Mouse (Mus musculus): ENCODE results near the gene P2ry14.
"Not testable (repeated sequence)": the region's sequence is repeated elsewhere in the genome, so short reads cannot be mapped to it uniquely, and the experiment has no call there.

Gene P2ry14

DNA sequence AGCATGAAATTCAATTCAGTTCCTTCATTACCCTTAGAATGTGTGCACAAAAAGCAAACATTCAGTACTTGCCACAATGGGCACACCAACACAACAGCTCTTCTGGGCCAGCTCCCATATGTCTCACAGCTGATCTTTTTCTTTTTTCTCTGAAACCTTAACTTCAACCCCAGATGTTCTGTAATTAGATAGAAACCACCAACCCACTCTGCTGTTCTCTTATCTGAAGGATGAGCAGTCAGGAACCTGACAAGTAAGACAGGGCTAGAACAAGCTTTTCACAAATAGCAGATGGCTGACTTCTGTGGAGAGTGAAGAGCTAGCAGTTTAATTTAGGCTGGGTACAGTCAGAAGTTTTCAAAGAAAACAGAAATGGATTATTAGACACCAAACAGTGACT, 3.8 kb downstream of the P2ry14 start:
- in situ Hi-C loops (cut with MboI; ENCODE audit: low sequenced_read_pairs), result loop anchor here (25.0 kb wide), 1 partner anchor 588 kb away; the partner anchor contains the start of gene Gm5538

GRCm38 (mm10) chr3:59145194-59145593, 8.2 kb downstream of the P2ry14 start:
- in situ Hi-C loops (cut with MboI; ENCODE audit: low sequenced_read_pairs), result no loop called here

GRCm38 (mm10) chr3:59141507-59142305, 11.7 kb downstream of the P2ry14 start:
- in situ Hi-C loops (cut with MboI; ENCODE audit: low sequenced_read_pairs), result no loop called here

DNA sequence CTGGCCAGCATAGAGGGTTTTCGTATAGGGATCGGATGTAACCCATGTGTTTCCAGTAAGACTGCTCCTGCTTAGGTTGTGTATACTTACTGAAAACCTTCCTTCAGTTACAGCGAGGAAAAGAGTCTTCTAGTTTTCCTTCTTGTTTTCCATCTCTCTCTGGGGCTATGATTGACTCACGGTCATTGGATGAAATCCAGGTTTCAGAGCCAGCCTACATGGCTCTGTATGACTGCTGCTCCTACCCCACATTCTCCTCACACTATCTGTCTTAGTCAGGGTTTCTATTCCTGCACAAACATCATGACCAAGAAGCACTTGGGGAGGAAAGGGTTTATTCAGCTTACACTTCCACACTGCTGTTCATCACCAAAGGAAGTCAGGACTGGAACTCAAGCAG, 12.5 kb downstream of the P2ry14 start:
- in situ Hi-C loops (cut with MboI; ENCODE audit: low sequenced_read_pairs), result not testable (repeated sequence)

- in situ Hi-C loops (cut with MboI; ENCODE audit: low sequenced_read_pairs), result no loop called here
Observed at GRCm38 (mm10) chr3:59140115-59140514, 13.3 kb downstream of the P2ry14 start.

- in situ Hi-C loops (cut with MboI; ENCODE audit: low sequenced_read_pairs), result no loop called here
Observed at GRCm38 (mm10) chr3:59139651-59140051, 13.8 kb downstream of the P2ry14 start.

- in situ Hi-C loops (cut with MboI; ENCODE audit: low sequenced_read_pairs), result no loop called here
Observed at GRCm38 (mm10) chr3:59138946-59139468, 14.4 kb downstream of the P2ry14 start.

DNA sequence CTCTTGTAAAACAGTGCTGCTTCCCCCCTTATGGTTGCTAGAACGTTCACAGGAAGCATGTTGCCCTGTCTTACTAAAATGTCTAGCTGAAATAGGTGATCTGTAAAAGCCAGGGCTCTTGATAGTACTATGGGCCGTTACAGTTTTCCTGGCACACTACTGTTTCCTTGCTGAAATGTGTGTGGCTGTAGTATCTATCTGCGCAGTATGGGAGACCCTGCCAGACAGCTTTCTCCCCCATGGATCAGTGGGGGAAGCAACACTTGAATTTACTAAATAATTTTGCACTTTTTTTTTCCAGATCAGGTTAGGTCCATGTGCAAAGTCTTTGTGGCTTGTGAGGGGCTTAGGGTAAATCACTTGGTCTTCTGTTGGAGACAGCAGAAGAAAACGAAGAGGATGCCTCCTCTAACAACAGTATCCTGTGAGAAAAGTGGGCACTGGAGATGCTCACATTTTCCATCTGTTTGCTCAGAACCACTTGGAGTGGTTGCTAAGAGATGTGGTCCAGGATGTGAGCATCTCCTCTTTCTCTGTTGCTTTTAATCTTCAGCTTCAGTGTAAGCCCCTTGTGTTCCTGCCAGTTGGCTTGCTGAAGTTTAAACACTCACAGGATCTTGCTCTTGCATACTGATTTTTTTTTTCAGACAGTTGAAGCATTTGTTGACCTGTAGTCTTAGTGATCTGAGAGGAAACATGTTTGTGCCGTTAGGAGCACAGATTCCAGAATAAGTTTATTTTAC, 17.3 kb downstream of the P2ry14 start:
- in situ Hi-C loops (cut with MboI; ENCODE audit: low sequenced_read_pairs), result no loop called here

- in situ Hi-C loops (cut with MboI; ENCODE audit: low sequenced_read_pairs), result no loop called here
Observed at GRCm38 (mm10) chr3:59133189-59133588, 20.2 kb downstream of the P2ry14 start.

- in situ Hi-C loops (cut with MboI; ENCODE audit: low sequenced_read_pairs), result no loop called here
Observed at GRCm38 (mm10) chr3:59131966-59132365, 21.5 kb downstream of the P2ry14 start.

GRCm38 (mm10) chr3:59131081-59131480, 22.3 kb downstream of the P2ry14 start:
- in situ Hi-C loops (cut with MboI; ENCODE audit: low sequenced_read_pairs), result no loop called here

GRCm38 (mm10) chr3:59130431-59130830, 23.0 kb downstream of the P2ry14 start:
- in situ Hi-C loops (cut with MboI; ENCODE audit: low sequenced_read_pairs), result no loop called here

GRCm38 (mm10) chr3:59129547-59129946, 23.9 kb downstream of the P2ry14 start:
- in situ Hi-C loops (cut with MboI; ENCODE audit: low sequenced_read_pairs), result no loop called here

- in situ Hi-C loops (cut with MboI; ENCODE audit: low sequenced_read_pairs), result no loop called here
Observed at GRCm38 (mm10) chr3:59128681-59129080, 24.7 kb downstream of the P2ry14 start.

GRCm38 (mm10) chr3:59125783-59126555, 27.4 kb downstream of the P2ry14 start:
- in situ Hi-C loops (cut with MboI; ENCODE audit: low sequenced_read_pairs), result no loop called here

GRCm38 (mm10) chr3:59125022-59125421, 28.4 kb downstream of the P2ry14 start:
- in situ Hi-C loops (cut with MboI; ENCODE audit: low sequenced_read_pairs), result no loop called here

DNA sequence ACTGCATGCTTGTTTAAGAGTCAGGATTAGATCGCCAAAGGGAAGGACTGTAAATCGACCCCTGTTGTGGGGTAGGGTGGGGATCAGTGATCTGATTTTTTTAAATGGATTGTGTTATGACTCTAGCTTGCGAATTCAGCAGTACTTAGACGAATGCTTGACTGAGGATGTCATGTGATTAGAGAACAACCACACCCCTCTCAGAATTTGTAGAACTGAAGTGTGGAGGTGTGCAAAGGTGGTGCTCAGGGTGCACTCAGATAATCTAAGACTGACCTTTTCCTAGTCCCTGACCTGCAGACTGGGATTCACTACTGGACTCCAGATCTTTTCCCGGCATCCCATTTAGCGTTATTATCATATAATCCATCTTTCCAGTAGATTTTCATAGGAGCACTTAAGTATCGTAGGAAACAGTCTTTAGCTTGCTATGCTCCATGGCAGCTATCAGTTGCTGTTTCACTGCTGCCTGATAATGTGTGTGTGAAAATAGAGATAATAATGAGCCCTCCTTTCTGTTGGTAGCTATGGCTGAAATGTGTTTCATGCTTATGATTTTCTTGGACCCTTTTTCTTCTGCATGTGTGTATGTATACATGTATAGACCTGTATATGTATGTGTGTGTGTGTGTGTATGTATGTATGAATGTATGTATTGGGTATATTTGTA, 31.5 kb downstream of the P2ry14 start:
- in situ Hi-C loops (cut with MboI; ENCODE audit: low sequenced_read_pairs), result no loop called here

DNA sequence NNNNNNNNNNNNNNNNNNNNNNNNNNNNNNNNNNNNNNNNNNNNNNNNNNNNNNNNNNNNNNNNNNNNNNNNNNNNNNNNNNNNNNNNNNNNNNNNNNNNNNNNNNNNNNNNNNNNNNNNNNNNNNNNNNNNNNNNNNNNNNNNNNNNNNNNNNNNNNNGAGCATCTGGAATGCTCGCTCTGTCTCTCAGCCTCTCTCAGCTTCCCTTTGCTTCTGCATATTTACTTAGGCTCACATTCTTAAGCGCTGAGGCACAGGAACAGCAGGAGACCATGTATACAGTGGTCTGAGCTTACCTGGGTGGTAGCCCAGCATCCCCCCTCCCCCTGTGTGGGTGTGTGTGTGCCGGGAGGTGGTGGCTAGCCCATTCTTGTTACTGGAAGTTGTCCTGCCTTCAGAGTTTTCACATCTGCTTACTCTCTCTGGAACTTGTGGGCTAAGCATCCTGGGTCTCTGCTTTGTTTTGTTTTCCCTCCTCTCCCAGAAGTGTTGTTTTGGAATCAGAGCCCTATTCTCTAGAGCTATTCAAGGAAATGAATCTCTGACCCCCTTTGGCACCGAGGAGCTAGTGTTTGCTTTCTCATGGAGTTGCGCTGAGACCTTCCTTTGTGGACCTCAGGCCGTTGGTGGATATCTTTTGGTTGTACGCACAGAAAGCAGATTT, 32.2 kb downstream of the P2ry14 start:
- in situ Hi-C loops (cut with MboI; ENCODE audit: low sequenced_read_pairs), result no loop called here

DNA sequence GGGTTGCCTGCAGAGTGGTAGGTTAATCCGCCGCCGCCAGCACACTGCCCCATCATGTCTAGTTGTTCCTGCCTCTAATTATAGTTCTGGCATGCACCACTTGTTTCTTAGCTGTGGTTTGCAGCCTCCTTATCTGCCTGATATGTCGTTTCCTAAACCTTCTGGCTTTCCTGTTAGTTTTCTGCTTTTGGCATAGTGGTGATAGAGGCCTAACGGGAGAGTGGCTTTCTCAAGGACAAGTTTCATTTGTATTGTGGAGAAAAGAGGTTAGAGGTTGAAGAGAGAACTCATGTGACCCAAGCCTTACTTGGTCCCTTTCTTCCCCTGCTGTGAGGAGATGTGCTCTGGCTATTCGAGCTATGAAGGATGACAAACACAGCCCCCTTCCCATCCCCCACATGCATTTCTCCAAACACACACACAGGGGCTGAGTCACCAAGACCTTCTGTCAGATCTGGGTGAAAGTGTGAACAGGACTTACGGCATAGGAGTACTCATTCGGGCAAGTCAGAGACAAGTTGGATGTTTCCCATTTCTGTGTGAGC, 39.4 kb downstream of the P2ry14 start:
- in situ Hi-C loops (cut with MboI; ENCODE audit: low sequenced_read_pairs), result no loop called here

DNA sequence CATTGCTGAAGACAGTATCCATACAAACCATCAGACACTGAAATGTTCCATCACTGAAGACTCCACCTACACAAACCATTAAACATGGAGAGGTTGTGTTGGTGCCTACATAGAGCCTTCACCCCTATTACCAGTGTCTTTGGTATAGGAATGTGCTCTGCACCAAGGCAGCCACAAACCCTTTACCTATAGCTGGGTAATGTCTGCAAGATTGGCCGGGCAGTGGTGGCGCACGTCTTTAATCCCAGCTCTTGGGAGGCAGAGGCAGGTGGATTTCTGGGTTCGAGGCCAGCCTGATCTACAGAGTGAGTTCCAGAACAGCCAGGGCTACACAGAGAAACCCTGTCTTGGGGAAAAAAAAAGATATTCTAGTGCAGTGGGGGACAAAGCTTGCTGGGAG, 40.1 kb downstream of the P2ry14 start:
- in situ Hi-C loops (cut with MboI; ENCODE audit: low sequenced_read_pairs), result not testable (repeated sequence)

Measured in CH12F3 (cell line).